Mouse (Mus musculus) gastrocnemius, adult 18-20 months (tissue): ENCODE results near the gene Zfp428. TPM values are rescaled to one million over a fixed set of nuclear protein-coding genes. Genes with fewer than 3 reads are reported as not detected.
A peak's percentile ranks its signal among the peaks of the same experiment; 100 is the strongest.
"Not testable (repeated sequence)": the region's sequence is repeated elsewhere in the genome, so short reads cannot be mapped to it uniquely, and the experiment has no call there.

Experiments used
- DNase-seq: peaks from one replicate; pipeline ENCODE4 v3.0.0; 2021; ENCODE audit warnings: low spot score
- total RNA-seq, 2 experiments: library from RNA; stranded (reverse); gene quantifications; 2 replicates each; pipeline ENCODE4 v1.2.3; 2021

Gene Zfp428
- total RNA-seq, 2 experiments from 2014 or later: 4.1 to 4.5 TPM

GRCm38 (mm10) chr7:24480986-24481473 lies 25.8 kb upstream of the Zfp428 start:
- no peak for DNase-seq

- peak; percentile 73 for DNase-seq
Measured at GRCm38 (mm10) chr7:24481474-24482207, 25.2 kb upstream of the Zfp428 start, which contains the start of gene Cadm4. TSS of gene Cadm4 (plus strand) at chr7:24482023.

- DNase-seq: no peak
Measured at GRCm38 (mm10) chr7:24482208-24483020, 24.4 kb upstream of the Zfp428 start.

- DNase-seq: not testable (repeated sequence)
Measured at GRCm38 (mm10) chr7:24483291-24483690, 23.5 kb upstream of the Zfp428 start.

- DNase-seq: no peak
Measured at GRCm38 (mm10) chr7:24485481-24485880, 21.3 kb upstream of the Zfp428 start.

GRCm38 (mm10) chr7:24486654-24487130 lies 20.1 kb upstream of the Zfp428 start:
- no peak for DNase-seq

GRCm38 (mm10) chr7:24487403-24487802 lies 19.4 kb upstream of the Zfp428 start:
- no peak for DNase-seq

GRCm38 (mm10) chr7:24488303-24488702 lies 18.5 kb upstream of the Zfp428 start:
- DNase-seq: no peak

GRCm38 (mm10) chr7:24499856-24500577 lies 6.8 kb upstream of the Zfp428 start:
- no peak for DNase-seq

GRCm38 (mm10) chr7:24500929-24501328 lies 5.9 kb upstream of the Zfp428 start:
- no peak for DNase-seq

- no peak for DNase-seq
Measured at GRCm38 (mm10) chr7:24501492-24501891, 5.3 kb upstream of the Zfp428 start.

GRCm38 (mm10) chr7:24504004-24504403 lies 2.8 kb upstream of the Zfp428 start:
- no peak for DNase-seq

- DNase-seq: no peak
Measured at GRCm38 (mm10) chr7:24504868-24505267, 1.9 kb upstream of the Zfp428 start.

- DNase-seq: no peak
Measured at GRCm38 (mm10) chr7:24505447-24506064, 1.2 kb upstream of the Zfp428 start.

GRCm38 (mm10) chr7:24506065-24506459 lies 744 bp upstream of the Zfp428 start:
- no peak for DNase-seq

GRCm38 (mm10) chr7:24506476-24506837 lies 349 bp upstream of the Zfp428 start:
- DNase-seq: peak; percentile 44

- DNase-seq: no peak
Measured at GRCm38 (mm10) chr7:24507726-24508114, 914 bp downstream of the Zfp428 start.

- DNase-seq: no peak
Measured at GRCm38 (mm10) chr7:24512355-24512754, 5.5 kb downstream of the Zfp428 start, which contains the start of gene AC161166.1. TSS of gene AC161166.1 (minus strand) at chr7:24512455.

- DNase-seq: not testable (repeated sequence)
Measured at GRCm38 (mm10) chr7:24516319-24516718, 9.5 kb downstream of the Zfp428 start.

GRCm38 (mm10) chr7:24517077-24517476 lies 10.3 kb downstream of the Zfp428 start:
- no peak for DNase-seq

- DNase-seq: no peak
Measured at GRCm38 (mm10) chr7:24517654-24518053, 10.8 kb downstream of the Zfp428 start.
